Mouse (Mus musculus) c-Kit-negative CD71-positive TER-119-positive erythroid progenitor cells, embryonic 14.5 days (primary cell): ENCODE results near the gene 6030452D12Rik.

Source experiments
- DNase-seq: peaks from one replicate; pipeline ENCODE4 v3.0.0-alpha.2; 2013; ENCODE audit warnings: low read depth, low spot score

The 6030452D12Rik gene

GRCm38 (mm10) chr8:106516581-106516980 lies 16.3 kb downstream of the 6030452D12Rik start:
- DNase-seq = no peak

- no peak for DNase-seq
Observed at GRCm38 (mm10) chr8:106518763-106519162, 18.4 kb downstream of the 6030452D12Rik start.

- DNase-seq = no peak
Observed at GRCm38 (mm10) chr8:106520578-106520977, 20.3 kb downstream of the 6030452D12Rik start.

GRCm38 (mm10) chr8:106521845-106522244 lies 21.5 kb downstream of the 6030452D12Rik start:
- DNase-seq = no peak

GRCm38 (mm10) chr8:106526725-106527124 lies 26.4 kb downstream of the 6030452D12Rik start:
- no peak for DNase-seq

GRCm38 (mm10) chr8:106527241-106528036 lies 27.1 kb downstream of the 6030452D12Rik start:
- DNase-seq = no peak

GRCm38 (mm10) chr8:106528596-106529249 lies 28.4 kb downstream of the 6030452D12Rik start:
- DNase-seq = no peak

- DNase-seq = no peak
Observed at GRCm38 (mm10) chr8:106529885-106530482, 29.7 kb downstream of the 6030452D12Rik start.

GRCm38 (mm10) chr8:106530566-106530965 lies 30.2 kb downstream of the 6030452D12Rik start:
- DNase-seq = peak; percentile 8

- DNase-seq = no peak
Observed at GRCm38 (mm10) chr8:106533709-106534108, 33.4 kb downstream of the 6030452D12Rik start.

GRCm38 (mm10) chr8:106534449-106534848 lies 34.1 kb downstream of the 6030452D12Rik start:
- no peak for DNase-seq

GRCm38 (mm10) chr8:106535448-106535847 lies 35.1 kb downstream of the 6030452D12Rik start:
- DNase-seq = no peak

- DNase-seq = no peak
Observed at GRCm38 (mm10) chr8:106539193-106539592, 38.9 kb downstream of the 6030452D12Rik start.

- no peak for DNase-seq
Observed at GRCm38 (mm10) chr8:106541002-106541401, 40.7 kb downstream of the 6030452D12Rik start.

GRCm38 (mm10) chr8:106543043-106543442 lies 42.7 kb downstream of the 6030452D12Rik start:
- no peak for DNase-seq

- no peak for DNase-seq
Observed at GRCm38 (mm10) chr8:106545149-106545548, 44.8 kb downstream of the 6030452D12Rik start.

- DNase-seq = no peak
Observed at GRCm38 (mm10) chr8:106546746-106547145, 46.4 kb downstream of the 6030452D12Rik start.

- DNase-seq = no peak
Observed at GRCm38 (mm10) chr8:106548366-106548936, 48.1 kb downstream of the 6030452D12Rik start.

- DNase-seq = no peak
Observed at GRCm38 (mm10) chr8:106550906-106551305, 50.6 kb downstream of the 6030452D12Rik start.

- DNase-seq = no peak
Observed at GRCm38 (mm10) chr8:106554011-106554410, 53.7 kb downstream of the 6030452D12Rik start.

GRCm38 (mm10) chr8:106556068-106556645 lies 55.8 kb downstream of the 6030452D12Rik start:
- DNase-seq = no peak
